Mouse (Mus musculus): ENCODE measurements around the gene Mtrf1l. TPM values are rescaled to one million over a fixed set of nuclear protein-coding genes. Genes with fewer than 3 reads are reported as not detected.

Mtrf1l gene
- 7.2 TPM for polyA plus RNA-seq (2017; shearing (Covaris generic))

GRCm38 (mm10) chr10:5823740-5824491, at the start of gene Mtrf1l:
Gene Mtrf1l (minus strand): TSS chr10:5823910.

DNA sequence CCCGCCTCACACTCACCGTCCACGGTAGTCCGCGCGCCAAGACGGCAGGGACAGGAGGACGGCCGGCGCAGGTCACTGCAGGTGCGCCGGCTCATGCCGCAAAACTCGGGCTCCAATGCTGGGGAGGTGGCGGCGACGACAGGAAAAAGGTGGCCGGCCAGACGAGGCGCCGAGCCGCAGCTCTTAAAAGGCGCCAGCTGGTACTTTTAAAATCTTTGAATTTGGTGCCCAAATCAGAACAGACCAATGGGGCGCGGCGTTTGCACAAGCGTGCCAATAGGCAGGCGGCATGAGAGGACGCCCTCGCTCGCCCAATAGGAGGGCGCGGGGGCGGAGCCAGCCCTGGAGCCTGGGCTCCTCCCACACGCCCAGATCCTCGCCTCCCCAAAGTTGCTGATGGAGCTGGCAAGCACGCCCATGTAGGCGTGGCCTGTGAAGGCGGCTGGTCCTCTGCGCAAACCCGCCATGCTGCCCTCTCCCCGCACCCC, 18.4 kb downstream of the Mtrf1l start, which contains the start of gene Fbxo5:
Gene Fbxo5 (minus strand): TSS at position 358 of the 488 bp plus-strand sequence.

Other genes starting within 250 kb of the Mtrf1l start
- not detected for gene Myct1, start 230.1 kb downstream of the Mtrf1l start, polyA plus RNA-seq (2017; shearing (Covaris generic))
- gene Vip, start 184.7 kb downstream of the Mtrf1l start, polyA plus RNA-seq (2017; shearing (Covaris generic)): not detected
- gene Fbxo5, start 18.3 kb downstream of the Mtrf1l start, polyA plus RNA-seq (2017; shearing (Covaris generic)): 9.8 TPM
- gene Rgs17, start 98.5 kb upstream of the Mtrf1l start, polyA plus RNA-seq (2017; shearing (Covaris generic)): not detected